Mouse (Mus musculus): ENCODE measurements around the gene Skor1.

Gene Skor1

DNA sequence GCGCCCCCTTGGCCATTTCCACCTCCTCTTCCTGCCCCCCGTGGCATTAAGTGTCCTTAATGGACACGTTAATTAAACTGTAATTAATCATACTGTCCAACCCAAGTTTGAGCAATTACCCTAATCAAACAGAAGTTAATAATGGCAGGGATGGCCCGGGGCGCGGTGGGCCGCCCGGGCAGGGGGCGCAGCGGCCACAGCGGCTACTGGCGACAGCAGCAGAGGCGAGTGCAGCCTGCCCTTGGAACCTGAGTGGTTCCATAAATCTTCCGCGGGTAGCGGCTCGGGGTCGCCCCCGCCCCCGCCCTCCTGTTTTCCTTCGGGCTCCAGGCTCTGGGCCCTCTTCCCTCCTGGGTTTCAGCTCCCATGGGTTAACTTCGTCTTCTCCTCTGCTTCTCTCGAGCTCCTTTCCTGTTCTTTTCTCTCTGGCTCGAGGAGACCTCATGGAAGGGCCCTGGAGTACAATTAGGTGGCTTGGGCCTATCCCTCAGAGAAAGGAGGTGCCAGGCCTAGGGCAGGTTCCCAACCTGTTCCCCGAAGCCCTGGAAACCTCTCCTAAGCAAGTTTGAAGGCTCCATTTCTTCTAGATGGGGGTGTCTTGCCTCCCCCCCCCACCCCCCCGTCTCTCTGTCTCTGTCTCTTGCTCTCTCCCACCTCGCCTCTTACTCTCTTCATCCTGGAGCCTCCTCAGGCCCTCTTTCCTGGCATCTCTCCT, 1.5 kb upstream of the Skor1 start:
- DNase-seq (ENCODE audit: extremely low spot score, low spot score): peak; percentile 47

GRCm38 (mm10) chr9:63149372-63149766, 608 bp upstream of the Skor1 start:
- DNase-seq (ENCODE audit: extremely low spot score, low spot score): peak; percentile 45

DNA sequence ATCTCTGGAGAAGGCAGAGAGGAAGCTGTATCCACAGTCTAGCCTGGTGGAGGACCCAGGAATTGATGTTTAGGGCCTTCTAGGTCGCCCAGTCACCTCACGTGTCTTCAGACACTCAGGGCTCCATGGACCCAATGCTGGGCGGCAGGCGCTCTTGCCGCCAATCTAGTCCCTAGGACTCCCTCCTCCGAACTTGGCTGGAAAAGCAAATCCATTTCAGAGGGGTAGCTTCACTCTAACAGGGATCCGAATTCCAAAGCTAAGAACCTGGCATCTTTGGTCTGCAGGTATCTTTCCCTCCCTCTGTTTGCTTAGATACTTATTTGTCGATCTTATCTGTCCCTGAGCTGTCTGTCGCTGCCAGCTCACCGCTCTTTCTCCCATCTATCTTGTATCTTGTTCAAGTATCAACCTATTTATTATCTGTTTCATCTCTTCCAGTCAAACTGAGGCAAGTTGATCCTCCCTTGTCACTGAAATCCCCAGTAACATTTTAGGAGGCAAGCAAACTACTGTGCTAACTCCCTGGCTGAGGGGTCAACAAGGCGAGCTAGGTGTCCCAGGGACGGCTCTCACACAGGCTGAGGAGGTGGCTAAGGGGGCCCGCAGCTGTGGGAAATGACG, 863 bp downstream of the Skor1 start:
- peak; percentile 48 for DNase-seq (ENCODE audit: extremely low spot score, low spot score)

GRCm38 (mm10) chr9:63147296-63147695, 1.5 kb downstream of the Skor1 start:
- no peak for DNase-seq (ENCODE audit: extremely low spot score, low spot score)

DNA sequence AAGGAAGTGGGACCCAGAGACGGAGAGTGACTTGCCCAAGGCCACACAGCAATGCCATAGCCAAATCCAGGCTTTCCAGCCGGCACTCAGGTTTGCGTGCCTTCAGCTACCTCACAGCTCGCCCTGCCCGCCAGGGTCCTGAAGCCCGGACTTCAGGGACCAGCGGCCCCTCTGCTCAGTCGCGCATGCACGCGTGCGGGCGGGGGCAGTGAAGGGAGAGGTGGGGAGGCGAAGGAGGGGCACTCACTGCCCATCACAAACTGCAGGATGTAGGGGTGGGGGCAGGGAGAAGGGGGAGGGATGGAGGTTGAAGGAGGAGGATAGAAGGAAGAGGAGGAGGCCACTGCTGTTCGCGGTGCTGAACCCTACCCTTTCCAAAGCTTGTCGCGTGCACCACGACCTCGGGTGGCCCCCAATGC, 1.9 kb downstream of the Skor1 start:
- DNase-seq (ENCODE audit: extremely low spot score, low spot score): peak; percentile 50

DNA sequence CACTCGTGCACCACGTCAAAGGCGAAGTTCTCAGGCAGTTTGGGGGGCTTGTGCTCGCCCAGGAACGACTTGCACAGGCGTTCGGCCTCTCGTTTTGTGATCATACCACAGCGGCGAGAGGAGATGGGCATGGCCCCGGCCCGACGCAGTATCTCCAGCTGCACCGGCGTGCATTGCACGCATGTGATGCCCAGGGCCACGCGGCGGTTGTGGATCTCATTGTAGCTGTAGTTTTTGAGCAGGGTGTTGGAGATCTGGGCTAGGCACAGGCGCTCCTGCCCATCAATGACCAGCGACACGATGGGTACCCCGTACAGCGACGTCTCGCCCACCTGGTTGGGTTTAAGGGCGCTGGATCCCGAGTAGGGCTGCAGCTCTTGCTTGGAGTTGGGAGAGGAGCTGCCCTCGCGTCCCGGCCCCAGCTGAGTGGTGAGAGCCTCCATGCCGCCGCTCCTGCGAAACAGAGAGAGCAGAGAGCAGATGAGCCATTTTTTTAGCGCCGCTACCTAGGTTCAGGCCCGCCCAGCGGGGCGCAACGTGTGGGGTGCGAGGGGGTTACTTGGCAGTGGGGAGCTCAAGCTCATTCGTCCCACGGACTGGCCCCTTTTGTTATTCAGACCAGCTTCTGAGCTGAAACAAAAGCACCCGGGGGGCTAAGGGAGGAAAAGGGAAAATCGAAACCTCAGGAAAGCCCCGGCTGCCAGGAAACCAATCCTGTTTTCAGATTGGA, 2.5 kb downstream of the Skor1 start:
- DNase-seq (ENCODE audit: extremely low spot score, low spot score): no peak

GRCm38 (mm10) chr9:63145249-63146125, 3.3 kb downstream of the Skor1 start:
- DNase-seq (ENCODE audit: extremely low spot score, low spot score): peak; percentile 72

- DNase-seq (ENCODE audit: extremely low spot score, low spot score): no peak
Observed at GRCm38 (mm10) chr9:63144502-63145248, 4.1 kb downstream of the Skor1 start.

- peak; percentile 58 for DNase-seq (ENCODE audit: extremely low spot score, low spot score)
Observed at GRCm38 (mm10) chr9:63143641-63144501, 4.9 kb downstream of the Skor1 start.

GRCm38 (mm10) chr9:63143227-63143626, 5.5 kb downstream of the Skor1 start:
- DNase-seq (ENCODE audit: extremely low spot score, low spot score): no peak

GRCm38 (mm10) chr9:63142335-63143036, 6.3 kb downstream of the Skor1 start:
- DNase-seq (ENCODE audit: extremely low spot score, low spot score): peak; percentile 58

- DNase-seq (ENCODE audit: extremely low spot score, low spot score): peak; percentile 60
Observed at GRCm38 (mm10) chr9:63141641-63142334, 7.0 kb downstream of the Skor1 start.

- DNase-seq (ENCODE audit: extremely low spot score, low spot score): no peak
Observed at GRCm38 (mm10) chr9:63140211-63140610, 8.6 kb downstream of the Skor1 start.

GRCm38 (mm10) chr9:63139661-63140060, 9.1 kb downstream of the Skor1 start:
- DNase-seq (ENCODE audit: extremely low spot score, low spot score): no peak

- peak; percentile 70 for DNase-seq (ENCODE audit: extremely low spot score, low spot score)
Observed at GRCm38 (mm10) chr9:63138481-63138967, 10.2 kb downstream of the Skor1 start.

DNA sequence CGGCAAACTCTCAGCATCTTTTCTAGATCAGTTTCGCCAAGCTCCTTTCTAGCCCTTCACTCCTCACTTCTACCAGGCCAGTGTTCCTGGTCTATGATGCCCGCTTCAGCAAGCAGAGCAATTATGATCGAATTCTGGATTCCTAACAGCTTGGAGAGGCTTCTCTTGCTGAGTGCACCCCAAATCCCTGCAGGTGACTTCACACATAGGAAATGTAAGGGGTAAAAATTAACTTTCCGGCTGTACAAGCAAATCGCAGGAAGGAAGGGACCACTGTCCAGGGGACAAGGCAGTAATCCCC, 11.2 kb downstream of the Skor1 start:
- peak; percentile 55 for DNase-seq (ENCODE audit: extremely low spot score, low spot score)

DNA sequence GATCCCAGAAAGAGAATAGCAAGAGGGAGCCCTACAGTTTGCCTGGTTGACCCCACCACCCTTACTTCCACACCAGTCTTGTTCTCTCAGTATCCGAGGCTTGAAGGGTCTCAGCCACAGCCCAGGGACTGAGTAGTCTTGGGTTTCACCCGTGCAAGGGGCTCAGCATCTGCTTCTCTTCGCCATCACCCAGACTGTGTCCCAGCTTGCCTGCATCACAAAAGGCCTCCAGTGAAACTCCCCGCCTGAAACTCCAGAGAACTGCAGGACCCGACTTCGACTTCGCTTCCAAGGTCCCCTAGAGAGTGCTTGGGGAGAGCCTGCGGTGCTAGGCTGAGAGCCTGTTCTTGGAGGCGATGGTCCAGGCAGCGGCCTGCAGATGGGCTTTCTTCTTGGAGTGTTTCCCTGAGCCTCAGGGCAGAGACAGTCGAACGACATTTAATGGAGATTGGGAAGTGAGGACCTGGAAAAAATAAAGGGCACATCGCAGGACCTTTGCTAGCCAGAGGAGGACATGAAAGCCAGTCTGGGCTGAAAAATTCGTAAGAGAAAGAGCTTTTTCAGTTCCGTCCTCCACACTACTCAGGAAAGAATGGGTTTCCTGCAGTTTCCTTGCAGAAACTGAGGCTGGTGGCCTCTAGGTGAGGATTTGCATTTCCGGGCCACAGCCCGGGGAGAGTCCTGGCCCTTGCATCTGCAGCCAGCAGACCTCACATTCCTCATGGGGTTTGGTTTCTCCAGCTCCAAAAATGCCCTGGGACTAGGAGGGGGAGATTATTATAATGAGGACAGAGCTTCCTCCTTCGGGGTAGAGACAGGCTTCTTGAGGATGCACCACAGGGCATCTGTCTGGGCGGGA, 11.8 kb downstream of the Skor1 start:
- DNase-seq (ENCODE audit: extremely low spot score, low spot score): peak; percentile 49

- peak; percentile 49 for DNase-seq (ENCODE audit: extremely low spot score, low spot score)
Observed at GRCm38 (mm10) chr9:63136241-63136640, 12.5 kb downstream of the Skor1 start.

Data from neural tube, embryonic 10.5 days (tissue).